Mouse (Mus musculus): ENCODE measurements around the gene Gm10024. TPM values are rescaled to one million over a fixed set of nuclear protein-coding genes. Genes with fewer than 3 reads are reported as not detected.

Gm10024 gene
- polyA plus RNA-seq (2017; shearing (Covaris generic)): not detected

GRCm38 (mm10) chr10:77711157-77711556, at the start of gene Gm10024:
TSS of gene Gm10024 (plus strand) at chr10:77711457.

GRCm38 (mm10) chr10:77685895-77686664, 25.2 kb upstream of the Gm10024 start, which contains the start of gene Tspear:
TSS of gene Tspear (plus strand) at chr10:77686569.

GRCm38 (mm10) chr10:77690356-77690807, 20.9 kb upstream of the Gm10024 start, which contains the start of gene Gm19402:
TSS of gene Gm19402 (minus strand) at chr10:77690757.

GRCm38 (mm10) chr10:77697133-77697532, 14.1 kb upstream of the Gm10024 start, which contains the start of gene Gm9508:
TSS of gene Gm9508 (minus strand) at chr10:77697233.

GRCm38 (mm10) chr10:77706326-77706725, 4.9 kb upstream of the Gm10024 start, which contains the start of gene Gm10272:
TSS of gene Gm10272 (plus strand) at chr10:77706626.

GRCm38 (mm10) chr10:77715507-77715906, 4.2 kb downstream of the Gm10024 start, which contains the start of gene Gm10142:
TSS of gene Gm10142 (plus strand) at chr10:77715807.

GRCm38 (mm10) chr10:77720299-77720698, 9.0 kb downstream of the Gm10024 start, which contains the start of gene Krtap12-1:
TSS of gene Krtap12-1 (plus strand) at chr10:77720599.

GRCm38 (mm10) chr10:77726186-77726585, 14.9 kb downstream of the Gm10024 start, which contains the start of gene Gm10100:
TSS of gene Gm10100 (plus strand) at chr10:77726486.

GRCm38 (mm10) chr10:77741924-77742688, 30.8 kb downstream of the Gm10024 start, which contains the start of gene Gm18596:
TSS of gene Gm18596 (minus strand) at chr10:77742638.

GRCm38 (mm10) chr10:77751254-77751653, 40.0 kb downstream of the Gm10024 start, which contains the start of gene Gm9736:
TSS of gene Gm9736 (minus strand) at chr10:77751354.

GRCm38 (mm10) chr10:77759582-77759981, 48.3 kb downstream of the Gm10024 start, which contains the start of gene Gm3233:
TSS of gene Gm3233 (minus strand) at chr10:77759682.

Other genes starting within 250 kb of the Gm10024 start
- 27.1 TPM for gene Fam207a, start 195.7 kb upstream of the Gm10024 start, polyA plus RNA-seq (2017; shearing (Covaris generic))
- 617 TPM for gene Itgb2, start 181.2 kb upstream of the Gm10024 start, polyA plus RNA-seq (2017; shearing (Covaris generic))
- 91.7 TPM for gene Pttg1ip, start 129.7 kb upstream of the Gm10024 start, polyA plus RNA-seq (2017; shearing (Covaris generic))
- gene Sumo3, start 105.4 kb upstream of the Gm10024 start, polyA plus RNA-seq (2017; shearing (Covaris generic)): 96.7 TPM
- gene Gm49325, start 105.3 kb upstream of the Gm10024 start, polyA plus RNA-seq (2017; shearing (Covaris generic)): not detected
- 65.3 TPM for gene Ube2g2, start 89.2 kb upstream of the Gm10024 start, polyA plus RNA-seq (2017; shearing (Covaris generic))
- 0.37 TPM for gene Tspear, start 24.9 kb upstream of the Gm10024 start, polyA plus RNA-seq (2017; shearing (Covaris generic))
- not detected for gene Gm19402, start 20.7 kb upstream of the Gm10024 start, polyA plus RNA-seq (2017; shearing (Covaris generic))
- gene Gm9508, start 14.2 kb upstream of the Gm10024 start, polyA plus RNA-seq (2017; shearing (Covaris generic)): not detected
- not detected for gene Gm10272, start 4.8 kb upstream of the Gm10024 start, polyA plus RNA-seq (2017; shearing (Covaris generic))
- gene Gm10142, start 4.3 kb downstream of the Gm10024 start, polyA plus RNA-seq (2017; shearing (Covaris generic)): not detected
- gene Krtap12-1, start 9.1 kb downstream of the Gm10024 start, polyA plus RNA-seq (2017; shearing (Covaris generic)): not detected
- gene Gm10100, start 15.0 kb downstream of the Gm10024 start, polyA plus RNA-seq (2017; shearing (Covaris generic)): not detected
- not detected for gene Gm18596, start 31.2 kb downstream of the Gm10024 start, polyA plus RNA-seq (2017; shearing (Covaris generic))
- gene Gm9736, start 39.9 kb downstream of the Gm10024 start, polyA plus RNA-seq (2017; shearing (Covaris generic)): not detected
- not detected for gene Gm3233, start 48.2 kb downstream of the Gm10024 start, polyA plus RNA-seq (2017; shearing (Covaris generic))
- not detected for gene Gm3238, start 59.9 kb downstream of the Gm10024 start, polyA plus RNA-seq (2017; shearing (Covaris generic))
- gene Gm7138, start 65.5 kb downstream of the Gm10024 start, polyA plus RNA-seq (2017; shearing (Covaris generic)): not detected
- not detected for gene Gm3250, start 71.1 kb downstream of the Gm10024 start, polyA plus RNA-seq (2017; shearing (Covaris generic))
- not detected for gene Gm7137, start 76.7 kb downstream of the Gm10024 start, polyA plus RNA-seq (2017; shearing (Covaris generic))
- gene Gm9639, start 83.6 kb downstream of the Gm10024 start, polyA plus RNA-seq (2017; shearing (Covaris generic)): not detected
- gene Gm19668, start 87.7 kb downstream of the Gm10024 start, polyA plus RNA-seq (2017; shearing (Covaris generic)): not detected
- gene Gm9507, start 100.4 kb downstream of the Gm10024 start, polyA plus RNA-seq (2017; shearing (Covaris generic)): not detected
- gene Gm2696, start 103.2 kb downstream of the Gm10024 start, polyA plus RNA-seq (2017; shearing (Covaris generic)): not detected
- not detected for gene Krtap10-4, start 115.6 kb downstream of the Gm10024 start, polyA plus RNA-seq (2017; shearing (Covaris generic))
- gene Krtap10-10, start 124.5 kb downstream of the Gm10024 start, polyA plus RNA-seq (2017; shearing (Covaris generic)): not detected
- gene Gm36176, start 135.3 kb downstream of the Gm10024 start, polyA plus RNA-seq (2017; shearing (Covaris generic)): not detected
- gene Gm10318, start 141.4 kb downstream of the Gm10024 start, polyA plus RNA-seq (2017; shearing (Covaris generic)): not detected
- not detected for gene Gm3285, start 150.5 kb downstream of the Gm10024 start, polyA plus RNA-seq (2017; shearing (Covaris generic))
- gene Lrrc3, start 191.1 kb downstream of the Gm10024 start, polyA plus RNA-seq (2017; shearing (Covaris generic)): 0.32 TPM